Mouse (Mus musculus) limb, embryonic 12.5 days (tissue): ENCODE measurements at regions not wholly inside any gene's neighbourhood (a gene's known extent, or its start where the extent isn't known, plus 50 kb on each side); places are given as distances from the start of the nearest gene placed in this dataset.

Experiments
- ATAC-seq: fragments of 200-750 bp; cut with Nextera tagmentation; 2 replicates; pipeline ENCODE4 v1.8.0; 2017; ENCODE audit warnings: low read depth, moderate TSS enrichment; ENCODE audit not compliant: insufficient number of reproducible peaks, insufficient read depth, low FRiP score, low TSS enrichment
- H3K27ac ChIP-seq: fragments of 300-500 bp; sonication (generic); 2 replicates; pipeline ENCODE4 v1.5.1; 2016; ENCODE audit warnings: mild to moderate bottlenecking, moderate library complexity
- H3K27me3 ChIP-seq: fragments of 300-500 bp; sonication (generic); 2 replicates; pipeline ENCODE4 v1.6.1; 2016; ENCODE audit warnings: mild to moderate bottlenecking, moderate library complexity
- H3K36me3 ChIP-seq: fragments of 300-500 bp; sonication (generic); 2 replicates; pipeline ENCODE4 v1.6.1; 2016; ENCODE audit warnings: mild to moderate bottlenecking, moderate library complexity
- H3K4me1 ChIP-seq: fragments of 300-500 bp; sonication (generic); replicated peaks from 2 replicates; pipeline ENCODE4 v1.6.1; 2016
- H3K4me2 ChIP-seq: fragments of 300-500 bp; sonication (generic); 2 replicates; pipeline ENCODE4 v1.6.1; 2016; ENCODE audit warnings: mild to moderate bottlenecking, moderate library complexity
- H3K4me3 ChIP-seq: fragments of 300-500 bp; sonication (generic); replicated peaks from 2 replicates; pipeline ENCODE4 v1.5.1; 2016; ENCODE audit warnings: mild to moderate bottlenecking
- H3K9ac ChIP-seq: fragments of 300-500 bp; sonication (generic); replicated peaks from 2 replicates; pipeline ENCODE4 v1.6.1; 2016; ENCODE audit warnings: mild to moderate bottlenecking, moderate library complexity
- H3K9me3 ChIP-seq: fragments of 300-500 bp; sonication (generic); 2 replicates; pipeline ENCODE4 v1.6.1; 2016; ENCODE audit warnings: mild to moderate bottlenecking, moderate library complexity
- WGBS: fragments of 180-500 bp; shearing (Covaris S2); methylation state at CpG from one replicate; pipeline ENCODE4 v1.1.7; 2016; 5-methylcytosine and 5-hydroxymethylcytosine counted together

DNA sequence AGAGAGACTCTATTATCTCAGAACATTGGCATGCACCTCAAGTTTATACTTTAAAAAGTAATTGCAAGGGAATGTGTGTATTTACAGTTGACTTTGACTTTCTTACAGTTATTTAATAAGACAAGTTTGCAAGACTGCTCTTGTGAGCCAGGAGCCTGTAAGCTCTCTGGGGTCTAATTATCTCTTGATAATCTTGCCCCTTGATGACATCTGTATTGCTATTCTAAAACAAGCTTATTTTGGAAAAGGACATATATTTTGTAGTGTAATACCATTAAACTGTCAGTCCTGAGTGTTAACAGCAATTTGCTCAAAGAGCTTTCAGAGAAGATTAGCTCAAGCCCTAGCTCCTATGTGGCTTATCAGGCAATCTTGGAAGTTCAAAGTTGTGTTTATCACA, 445.4 kb upstream of the Slit2 start:
- Histone ChIP-seq H3K9me3 (no peaks in the 10 kb centered on the region), H3K27ac (no peak overlapping the region), H3K4me2 (no peak overlapping the region), H3K9ac (no peak overlapping the region), H3K36me3 (no peaks in the 10 kb centered on the region), H3K4me1 (no peaks in the 10 kb centered on the region), H3K4me3 (no peak overlapping the region), H3K27me3 (no peaks in the 10 kb centered on the region)
- no peak for ATAC-seq

DNA sequence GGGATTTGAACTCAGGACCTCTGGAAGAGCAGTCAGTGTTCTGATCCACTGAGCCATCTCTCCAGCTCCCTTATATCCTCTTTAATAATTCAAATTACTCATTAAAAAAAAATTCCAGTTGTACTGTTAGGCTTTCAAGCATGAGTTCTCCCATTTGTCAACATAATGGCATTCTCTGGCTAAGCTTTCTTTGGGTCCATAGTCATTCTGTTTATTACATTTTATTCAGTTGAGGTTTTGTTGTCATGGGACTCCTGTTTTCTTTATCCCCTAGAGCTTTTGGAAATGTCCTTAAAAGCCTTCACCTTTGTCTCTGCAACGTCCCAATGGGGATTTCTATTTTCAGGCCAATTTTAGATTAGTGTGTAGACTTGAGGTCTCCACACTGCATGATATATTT, 440.7 kb upstream of the Slit2 start:
- 86% methylated on average over 1 of the region's 1 CpGs for WGBS
- H3K4me2 ChIP-seq = no peak overlapping the region
- H3K4me1 ChIP-seq = no peaks in the 10 kb centered on the region
- no peak for ATAC-seq
- H3K9ac ChIP-seq = no peak overlapping the region
- H3K27me3 ChIP-seq = no peaks in the 10 kb centered on the region
- H3K4me3 ChIP-seq = no peak overlapping the region
- H3K36me3 ChIP-seq = no peaks in the 10 kb centered on the region
- no peaks in the 10 kb centered on the region for H3K9me3 ChIP-seq
- no peak overlapping the region for H3K27ac ChIP-seq

DNA sequence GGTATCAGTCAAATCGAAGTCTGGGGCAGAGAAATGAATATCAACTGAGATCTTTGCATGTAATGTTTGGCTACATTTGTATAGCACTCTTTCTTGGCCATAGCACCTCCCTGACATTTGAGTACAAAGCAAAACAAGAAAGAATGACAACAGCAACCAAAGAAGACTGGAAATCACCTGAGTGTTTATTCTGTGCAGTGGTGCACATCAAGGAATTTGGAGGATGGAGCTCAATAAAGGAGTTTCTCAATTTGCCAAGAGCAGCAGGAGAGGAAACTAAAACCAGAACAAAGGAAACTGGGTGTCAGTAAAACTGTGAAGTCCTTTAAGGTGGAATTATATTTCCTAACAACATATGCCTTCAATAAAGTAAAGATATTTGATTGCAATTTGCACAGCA, 426.2 kb upstream of the Slit2 start:
- WGBS = 95% methylated on average over 1 of the region's 1 CpGs
- H3K27me3 ChIP-seq = no peaks in the 10 kb centered on the region
- H3K27ac ChIP-seq = no peak overlapping the region
- H3K4me2 ChIP-seq = no peak overlapping the region
- H3K9me3 ChIP-seq = no peaks in the 10 kb centered on the region
- no peaks in the 10 kb centered on the region for H3K4me1 ChIP-seq
- H3K36me3 ChIP-seq = no peaks in the 10 kb centered on the region
- H3K4me3 ChIP-seq = no peak overlapping the region
- no peak for ATAC-seq
- H3K9ac ChIP-seq = no peak overlapping the region

DNA sequence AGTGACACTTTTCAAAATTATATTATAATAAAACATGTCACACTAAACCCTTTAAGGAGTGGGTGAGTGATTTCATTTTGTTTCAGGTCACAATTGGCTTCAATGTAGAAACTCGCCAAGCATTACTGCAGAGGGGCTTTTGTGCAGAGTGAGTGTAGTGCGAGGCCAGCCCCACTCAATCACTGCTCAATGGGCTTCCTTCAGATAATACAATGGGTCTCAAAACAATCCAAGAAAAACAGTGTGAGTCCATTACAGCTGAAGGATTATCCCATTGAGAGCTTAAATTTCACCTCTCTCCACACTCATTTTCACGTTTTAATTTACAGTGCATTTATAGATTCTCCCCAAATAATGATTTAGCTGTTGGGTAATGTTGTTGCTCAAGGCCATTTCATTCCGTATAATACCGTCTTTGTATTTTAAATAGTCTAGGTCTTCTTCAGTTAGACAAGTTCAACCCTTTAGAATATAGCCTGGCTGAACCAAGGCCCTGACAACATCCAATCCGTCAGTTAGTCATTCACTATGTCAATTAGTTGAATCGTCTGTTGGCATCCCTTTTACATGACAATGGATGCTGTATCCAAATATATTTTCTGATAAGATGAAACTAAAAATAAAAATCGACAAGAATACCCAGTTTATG, 425.7 kb upstream of the Slit2 start:
- no peak overlapping the region for H3K4me3 ChIP-seq
- no peaks in the 10 kb centered on the region for H3K4me1 ChIP-seq
- H3K9me3 ChIP-seq = no peaks in the 10 kb centered on the region
- no peak overlapping the region for H3K9ac ChIP-seq
- H3K27ac ChIP-seq = no peak overlapping the region
- no peak for ATAC-seq
- no peak overlapping the region for H3K4me2 ChIP-seq
- no peaks in the 10 kb centered on the region for H3K36me3 ChIP-seq
- WGBS = 83% methylated on average over 8 of the region's 8 CpGs
- no peaks in the 10 kb centered on the region for H3K27me3 ChIP-seq
